Mouse (Mus musculus): ENCODE data around the gene Cyp8b1.

The Cyp8b1 gene

GRCm38 (mm10) chr9:121914226-121914757 lies 1.8 kb downstream of the Cyp8b1 start:
- DNase-seq = no peak

- DNase-seq = no peak
These were observed 3.3 kb downstream of the Cyp8b1 start for GRCm38 (mm10) chr9:121912786-121913185.

- no peak for DNase-seq
These were observed 4.9 kb downstream of the Cyp8b1 start for GRCm38 (mm10) chr9:121911196-121911595.

GRCm38 (mm10) chr9:121909635-121910034 lies 6.5 kb downstream of the Cyp8b1 start:
- no peak for DNase-seq

- no peak for DNase-seq
These were observed 7.8 kb downstream of the Cyp8b1 start for GRCm38 (mm10) chr9:121908321-121908720.

GRCm38 (mm10) chr9:121907356-121908070 lies 8.6 kb downstream of the Cyp8b1 start:
- peak in 1 of 2 experiments; percentile 0 for DNase-seq

- peak in 1 of 2 experiments; percentile 0 for DNase-seq
These were observed 9.6 kb downstream of the Cyp8b1 start for GRCm38 (mm10) chr9:121906456-121906855.

- DNase-seq = peak in 1 of 2 experiments; percentile 1
These were observed 10.4 kb downstream of the Cyp8b1 start for GRCm38 (mm10) chr9:121905556-121906185.

- no peak for DNase-seq
These were observed 11.2 kb downstream of the Cyp8b1 start for GRCm38 (mm10) chr9:121904946-121905345.

- no peak for DNase-seq
These were observed 11.8 kb downstream of the Cyp8b1 start for GRCm38 (mm10) chr9:121904319-121904718.

- peak in 1 of 2 experiments; percentile 4 for DNase-seq
These were observed 12.4 kb downstream of the Cyp8b1 start for GRCm38 (mm10) chr9:121903476-121904305.

GRCm38 (mm10) chr9:121901710-121902700 lies 14.1 kb downstream of the Cyp8b1 start:
- DNase-seq = peak in 1 of 2 experiments; percentile 1

- DNase-seq = peak in 1 of 2 experiments; percentile 0
These were observed 15.7 kb downstream of the Cyp8b1 start for GRCm38 (mm10) chr9:121900282-121900855.

- DNase-seq = no peak
These were observed 16.8 kb downstream of the Cyp8b1 start for GRCm38 (mm10) chr9:121899306-121899705.

- DNase-seq = no peak
These were observed 17.9 kb downstream of the Cyp8b1 start, which contains the start of gene Ackr2 for GRCm38 (mm10) chr9:121898245-121898644. Gene Ackr2, plus strand, starts transcription at chr9:121898355.

GRCm38 (mm10) chr9:121896820-121897219 lies 19.3 kb downstream of the Cyp8b1 start:
- DNase-seq = no peak

GRCm38 (mm10) chr9:121895392-121895993 lies 20.6 kb downstream of the Cyp8b1 start:
- peak; percentile 60 to 70 for DNase-seq

- DNase-seq = no peak
These were observed 21.7 kb downstream of the Cyp8b1 start for GRCm38 (mm10) chr9:121894447-121894846.

- DNase-seq = no peak
These were observed 23.9 kb downstream of the Cyp8b1 start for GRCm38 (mm10) chr9:121892057-121892687.

- no peak for DNase-seq
These were observed 24.8 kb downstream of the Cyp8b1 start for GRCm38 (mm10) chr9:121891301-121891700.

Data from kidney, postnatal 4 days (tissue).